Mouse (Mus musculus): Measurements from ENCODE around the gene Uck2. TPM values are rescaled to one million over a fixed set of nuclear protein-coding genes. Genes with fewer than 3 reads are reported as not detected.
A peak's percentile ranks its signal among the peaks of the same experiment; 100 is the strongest.

Gene Uck2
- 108 and 120 TPM in 2 replicates for polyA plus RNA-seq (2014; fragmentation: Nextera tagmentation; extraction: Ambion mirVana)

DNA sequence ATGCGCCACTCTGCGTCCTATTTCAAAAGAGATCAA lies at the start of gene Uck2:
TSS of gene Uck2 (minus strand) at position 1 of the 36 bp plus-strand sequence.
- Histone ChIP-seq H3K9me3 (replicated peaks; ENCODE audit: control insufficient read depth, low read length) (no peaks in the 10 kb centered on the region), H3K9ac (replicated peaks; ENCODE audit: low read length) (peak within 1 kb of the TSS; percentile 94), H3K36me3 (replicated peaks; ENCODE audit: control insufficient read depth, insufficient read depth, low read depth, low read length) (no peaks in the 10 kb centered on the region), H3K4me3 (ENCODE audit: low read depth, low read length) (peak within 1 kb of the TSS; percentile 97), H3K27ac (replicated peaks; ENCODE audit: low read depth, low read length) (peak within 1 kb of the TSS; percentile 91), H3K4me2 (ENCODE audit: low read depth, low read length) (peak within 1 kb of the TSS; percentile 60), H3K27me3 (ENCODE audit: control insufficient read depth, insufficient read depth, low read length) (no peaks in the 10 kb centered on the region), H3K4me1 (ENCODE audit: control insufficient read depth, insufficient read depth, low read length) (no peaks in the 10 kb centered on the region)
- ATAC-seq (replicated peaks; ENCODE audit: insufficient number of reproducible peaks, low FRiP score, low TSS enrichment, low read depth) = no peak
- WGBS = 0% methylated on average over 2 of the region's 2 CpGs
- DNase-seq (ENCODE audit: low spot score) = no peak

DNA sequence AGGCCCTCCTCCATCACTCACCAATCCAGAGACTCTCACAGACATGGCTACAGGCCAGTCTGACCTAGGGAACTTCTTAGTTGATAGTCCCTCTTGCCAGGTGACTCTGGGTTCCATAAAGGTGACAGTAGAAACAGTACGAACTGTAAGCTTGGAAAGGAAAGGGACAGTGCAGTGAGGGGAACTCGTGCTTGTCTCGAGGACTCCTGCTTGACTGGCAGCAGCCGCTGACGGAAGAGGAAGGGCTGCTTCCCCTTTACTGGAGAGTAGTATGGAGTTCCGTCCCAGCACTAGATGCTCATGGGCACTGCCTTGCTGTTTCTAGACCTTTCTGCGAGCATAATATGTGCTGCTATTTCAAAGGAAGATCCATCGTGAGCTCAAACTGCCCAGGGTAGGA lies 46.0 kb upstream of the Uck2 start:
- H3K27ac ChIP-seq (replicated peaks; ENCODE audit: low read depth, low read length) = no peak overlapping the region
- no peaks in the 10 kb centered on the region for H3K27me3 ChIP-seq (ENCODE audit: control insufficient read depth, insufficient read depth, low read length)
- no peak for DNase-seq (ENCODE audit: low spot score)
- H3K4me3 ChIP-seq (ENCODE audit: low read depth, low read length) = no peak overlapping the region
- no peak for ATAC-seq (replicated peaks; ENCODE audit: insufficient number of reproducible peaks, low FRiP score, low TSS enrichment, low read depth)
- peaks cover 3% of the 10 kb centered on the region for H3K36me3 ChIP-seq (replicated peaks; ENCODE audit: control insufficient read depth, insufficient read depth, low read depth, low read length)
- no peak overlapping the region for H3K4me2 ChIP-seq (ENCODE audit: low read depth, low read length)
- no peaks in the 10 kb centered on the region for H3K4me1 ChIP-seq (ENCODE audit: control insufficient read depth, insufficient read depth, low read length)
- no peaks in the 10 kb centered on the region for H3K9me3 ChIP-seq (replicated peaks; ENCODE audit: control insufficient read depth, low read length)
- 90% methylated on average over 8 of the region's 8 CpGs for WGBS
- H3K9ac ChIP-seq (replicated peaks; ENCODE audit: low read length) = no peak overlapping the region

DNA sequence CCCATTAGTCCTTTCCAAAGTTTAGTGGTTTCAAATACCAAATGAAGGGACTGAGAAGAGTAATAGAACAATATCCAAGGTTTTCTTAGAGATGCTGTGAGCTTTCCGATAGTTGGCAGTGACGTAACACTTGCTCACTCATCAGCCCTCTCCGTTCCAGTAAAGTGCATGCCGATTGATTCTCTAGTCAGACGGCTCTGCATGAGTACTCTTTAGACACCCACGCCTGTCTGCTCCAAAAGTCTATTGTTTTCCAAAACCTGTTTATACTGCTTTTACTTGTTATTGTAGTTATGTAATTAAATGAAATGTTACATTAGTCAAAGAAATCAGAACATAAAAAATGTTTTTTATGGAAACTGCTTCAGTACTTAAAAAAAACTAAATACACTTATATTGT lies 43.7 kb upstream of the Uck2 start:
- 93% methylated on average over 6 of the region's 6 CpGs for WGBS

DNA sequence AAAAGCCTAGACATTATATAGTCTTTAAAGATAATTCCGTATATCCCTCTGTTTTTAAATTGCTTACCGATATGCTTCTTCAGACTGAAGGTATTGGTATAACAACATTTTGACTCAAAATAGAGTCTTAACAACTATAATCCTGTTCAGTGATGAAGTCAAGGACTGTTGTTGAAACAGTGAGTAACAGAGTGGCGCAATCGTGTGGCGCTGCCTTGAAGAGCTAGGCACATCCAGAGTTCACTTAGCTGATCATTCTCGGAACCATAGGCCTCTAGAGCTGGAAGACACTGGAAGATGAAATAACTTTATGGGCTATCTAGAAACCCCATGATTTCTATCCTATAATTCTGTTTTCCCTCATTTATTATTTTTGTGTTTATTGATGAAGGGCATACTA lies 36.6 kb upstream of the Uck2 start:
- no peak overlapping the region for H3K4me3 ChIP-seq (ENCODE audit: low read depth, low read length)
- WGBS = over 99% methylated on average over 6 of the region's 6 CpGs
- no peaks in the 10 kb centered on the region for H3K9me3 ChIP-seq (replicated peaks; ENCODE audit: control insufficient read depth, low read length)
- H3K27me3 ChIP-seq (ENCODE audit: control insufficient read depth, insufficient read depth, low read length) = no peaks in the 10 kb centered on the region
- no peak overlapping the region for H3K4me2 ChIP-seq (ENCODE audit: low read depth, low read length)
- DNase-seq (ENCODE audit: low spot score) (no peak), ATAC-seq (replicated peaks; ENCODE audit: insufficient number of reproducible peaks, low FRiP score, low TSS enrichment, low read depth) (no peak)
- no peak overlapping the region for H3K9ac ChIP-seq (replicated peaks; ENCODE audit: low read length)
- H3K36me3 ChIP-seq (replicated peaks; ENCODE audit: control insufficient read depth, insufficient read depth, low read depth, low read length) = peaks cover 2% of the 10 kb centered on the region
- no peak overlapping the region for H3K27ac ChIP-seq (replicated peaks; ENCODE audit: low read depth, low read length)
- no peaks in the 10 kb centered on the region for H3K4me1 ChIP-seq (ENCODE audit: control insufficient read depth, insufficient read depth, low read length)

More for the DNA sequence above, 43.7 kb upstream of the Uck2 start:
- Histone ChIP-seq H3K9ac (replicated peaks; ENCODE audit: low read length) (no peak overlapping the region), H3K27me3 (ENCODE audit: control insufficient read depth, insufficient read depth, low read length) (no peaks in the 10 kb centered on the region), H3K27ac (replicated peaks; ENCODE audit: low read depth, low read length) (no peak overlapping the region), H3K4me2 (ENCODE audit: low read depth, low read length) (no peak overlapping the region), H3K4me1 (ENCODE audit: control insufficient read depth, insufficient read depth, low read length) (no peaks in the 10 kb centered on the region), H3K36me3 (replicated peaks; ENCODE audit: control insufficient read depth, insufficient read depth, low read depth, low read length) (peaks cover 3% of the 10 kb centered on the region), H3K4me3 (ENCODE audit: low read depth, low read length) (no peak overlapping the region), H3K9me3 (replicated peaks; ENCODE audit: control insufficient read depth, low read length) (no peaks in the 10 kb centered on the region)
- ATAC-seq (replicated peaks; ENCODE audit: insufficient number of reproducible peaks, low FRiP score, low TSS enrichment, low read depth) = no peak
- no peak for DNase-seq (ENCODE audit: low spot score)

DNA sequence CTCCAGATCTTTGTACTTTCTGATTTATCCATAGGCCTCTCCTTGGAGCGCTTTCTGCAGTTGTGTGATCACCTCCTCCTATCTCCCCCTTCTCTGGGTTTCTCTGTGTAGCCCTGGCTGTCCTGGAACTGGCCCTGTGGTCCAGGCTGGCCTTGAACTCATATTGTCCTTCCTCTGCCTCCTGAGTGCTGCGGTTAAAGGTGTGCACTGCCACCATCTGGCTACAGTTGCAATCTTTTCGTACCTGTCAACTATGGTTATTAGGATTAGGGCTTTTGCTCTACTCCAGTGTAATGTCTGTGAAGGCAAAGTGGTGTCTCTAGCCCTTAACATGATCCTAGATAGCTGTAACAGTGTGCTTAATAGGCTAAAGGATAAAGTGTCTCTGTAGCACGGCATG lies 28.1 kb upstream of the Uck2 start:
- WGBS = 88% methylated on average over 4 of the region's 4 CpGs
- no peaks in the 10 kb centered on the region; the same call in 1 of the 2 replicates for H3K36me3 ChIP-seq (replicated peaks; ENCODE audit: control insufficient read depth, insufficient read depth, low read depth, low read length)
- no peak overlapping the region for H3K9ac ChIP-seq (replicated peaks; ENCODE audit: low read length)
- H3K27me3 ChIP-seq (ENCODE audit: control insufficient read depth, insufficient read depth, low read length) = no peaks in the 10 kb centered on the region
- no peaks in the 10 kb centered on the region for H3K4me1 ChIP-seq (ENCODE audit: control insufficient read depth, insufficient read depth, low read length)
- H3K27ac ChIP-seq (replicated peaks; ENCODE audit: low read depth, low read length) = no peak overlapping the region
- H3K9me3 ChIP-seq (replicated peaks; ENCODE audit: control insufficient read depth, low read length) = no peaks in the 10 kb centered on the region
- H3K4me2 ChIP-seq (ENCODE audit: low read depth, low read length) = no peak overlapping the region
- no peak overlapping the region for H3K4me3 ChIP-seq (ENCODE audit: low read depth, low read length)
- DNase-seq (ENCODE audit: low spot score) (no peak), ATAC-seq (replicated peaks; ENCODE audit: insufficient number of reproducible peaks, low FRiP score, low TSS enrichment, low read depth) (no peak)

DNA sequence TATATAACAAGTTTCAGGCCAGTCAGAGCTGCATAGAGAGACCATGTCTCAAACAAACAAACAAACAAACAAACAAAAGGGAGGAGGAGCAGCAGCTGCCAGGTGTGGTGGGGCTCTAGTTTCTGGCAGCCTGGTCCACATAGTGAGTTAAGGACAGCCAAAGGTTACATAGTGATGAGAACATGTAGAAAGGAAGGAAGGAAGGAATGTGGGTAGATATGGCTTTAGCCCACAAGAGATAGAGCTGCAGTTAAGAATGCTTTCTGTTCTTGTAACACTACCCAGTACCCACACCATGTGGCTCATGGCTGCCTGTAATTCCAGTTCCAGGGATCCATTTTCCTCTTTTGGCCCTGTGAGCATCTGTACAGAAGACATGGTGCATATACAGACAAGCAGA lies 27.2 kb upstream of the Uck2 start:
- H3K4me1 ChIP-seq (ENCODE audit: control insufficient read depth, insufficient read depth, low read length) = no peaks in the 10 kb centered on the region
- no peaks in the 10 kb centered on the region for H3K27me3 ChIP-seq (ENCODE audit: control insufficient read depth, insufficient read depth, low read length)
- no peaks in the 10 kb centered on the region for H3K9me3 ChIP-seq (replicated peaks; ENCODE audit: control insufficient read depth, low read length)
- H3K36me3 ChIP-seq (replicated peaks; ENCODE audit: control insufficient read depth, insufficient read depth, low read depth, low read length) = no peaks in the 10 kb centered on the region; the same call in 1 of the 2 replicates
- no peak overlapping the region for H3K4me3 ChIP-seq (ENCODE audit: low read depth, low read length)
- no peak overlapping the region for H3K27ac ChIP-seq (replicated peaks; ENCODE audit: low read depth, low read length)
- ATAC-seq (replicated peaks; ENCODE audit: insufficient number of reproducible peaks, low FRiP score, low TSS enrichment, low read depth) = no peak
- H3K4me2 ChIP-seq (ENCODE audit: low read depth, low read length) = no peak overlapping the region
- no peak for DNase-seq (ENCODE audit: low spot score)
- H3K9ac ChIP-seq (replicated peaks; ENCODE audit: low read length) = no peak overlapping the region

DNA sequence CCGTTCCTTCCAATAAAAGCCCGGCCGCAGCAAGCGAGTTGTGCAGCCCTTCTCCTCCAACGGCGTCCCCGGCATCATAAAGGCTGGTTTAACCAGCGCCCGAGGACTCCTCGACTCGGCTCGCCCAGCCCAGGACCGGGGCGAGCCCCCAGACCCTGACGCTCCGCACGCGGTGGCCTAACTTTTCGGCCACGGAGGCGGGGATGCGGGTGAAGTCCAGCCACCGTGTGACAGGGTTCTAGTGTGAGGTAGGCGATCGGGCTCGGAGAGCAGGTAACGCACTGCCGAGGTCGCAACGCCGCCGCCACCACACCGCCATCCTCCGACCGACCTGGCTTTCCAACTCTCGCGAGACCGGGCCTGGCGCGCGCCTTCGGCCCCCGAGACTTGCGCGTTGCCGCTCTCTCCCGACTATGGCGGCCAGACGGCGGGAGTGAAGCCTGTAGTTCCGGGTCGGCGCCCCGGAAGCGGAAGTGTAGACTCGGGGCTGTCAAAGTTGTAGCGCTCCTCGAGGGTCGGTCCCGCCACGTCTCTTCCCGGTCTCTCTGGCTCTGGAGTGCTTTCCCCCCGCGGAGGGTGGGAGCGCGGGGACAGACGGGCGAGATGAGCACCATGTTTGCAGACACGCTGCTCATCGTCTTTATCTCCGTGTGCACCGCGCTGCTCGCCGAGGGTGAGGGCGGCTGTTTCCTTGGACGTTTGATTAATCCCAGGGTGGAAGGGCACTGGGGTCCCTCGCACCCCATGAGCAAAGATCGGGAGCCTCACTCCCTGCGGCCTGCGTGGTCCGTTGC lies 23.3 kb upstream of the Uck2 start, which contains the start of gene Tmco1:
TSS of gene Tmco1 (plus strand) at position 118 of the 794 bp plus-strand sequence.
- peak; percentile 93 for ATAC-seq (replicated peaks; ENCODE audit: insufficient number of reproducible peaks, low FRiP score, low TSS enrichment, low read depth)

DNA sequence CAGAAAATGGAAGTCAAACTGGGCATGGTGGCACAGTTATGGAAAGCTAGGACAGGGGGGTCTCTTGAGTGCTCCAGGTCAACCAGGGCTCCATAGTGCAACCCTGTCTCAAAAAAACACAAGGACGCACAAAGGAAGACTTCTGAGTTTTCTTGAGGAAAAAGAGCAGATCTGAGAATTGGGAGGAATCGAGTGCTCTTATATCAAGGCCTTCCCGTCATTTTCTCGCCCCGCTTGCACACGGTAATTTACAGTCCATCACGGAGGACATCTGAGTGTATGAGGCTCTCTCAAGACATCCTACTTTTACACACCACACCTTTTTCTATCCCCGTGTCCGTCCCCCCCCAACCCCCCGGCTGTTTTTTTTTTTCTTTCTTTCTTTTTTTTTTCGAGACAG lies 22.6 kb upstream of the Uck2 start:
- Histone ChIP-seq H3K4me3 (ENCODE audit: low read depth, low read length) (peak overlapping the region; percentile 69), H3K4me1 (ENCODE audit: control insufficient read depth, insufficient read depth, low read length) (no peaks in the 10 kb centered on the region), H3K4me2 (ENCODE audit: low read depth, low read length) (peak overlapping the region; percentile 48), H3K27me3 (ENCODE audit: control insufficient read depth, insufficient read depth, low read length) (no peaks in the 10 kb centered on the region), H3K27ac (replicated peaks; ENCODE audit: low read depth, low read length) (no peak overlapping the region), H3K36me3 (replicated peaks; ENCODE audit: control insufficient read depth, insufficient read depth, low read depth, low read length) (no peaks in the 10 kb centered on the region; the same call in 1 of the 2 replicates), H3K9ac (replicated peaks; ENCODE audit: low read length) (peak overlapping the region; percentile 97), H3K9me3 (replicated peaks; ENCODE audit: control insufficient read depth, low read length) (no peaks in the 10 kb centered on the region)
- DNase-seq (ENCODE audit: low spot score) = no peak
- no peak for ATAC-seq (replicated peaks; ENCODE audit: insufficient number of reproducible peaks, low FRiP score, low TSS enrichment, low read depth)
- WGBS = 62% methylated on average over 11 of the region's 11 CpGs

More for the DNA sequence above, 23.3 kb upstream of the Uck2 start, which contains the start of gene Tmco1:
- Histone ChIP-seq H3K36me3 (replicated peaks; ENCODE audit: control insufficient read depth, insufficient read depth, low read depth, low read length) (no peaks in the 10 kb centered on the region; the same call in 1 of the 2 replicates), H3K9me3 (replicated peaks; ENCODE audit: control insufficient read depth, low read length) (no peaks in the 10 kb centered on the region), H3K27ac (replicated peaks; ENCODE audit: low read depth, low read length) (peak within 1 kb of the TSS; percentile 88), H3K4me1 (ENCODE audit: control insufficient read depth, insufficient read depth, low read length) (no peaks in the 10 kb centered on the region), H3K4me2 (ENCODE audit: low read depth, low read length) (peak within 1 kb of the TSS; percentile 83), H3K9ac (replicated peaks; ENCODE audit: low read length) (peak within 1 kb of the TSS; percentile 97), H3K27me3 (ENCODE audit: control insufficient read depth, insufficient read depth, low read length) (no peaks in the 10 kb centered on the region), H3K4me3 (ENCODE audit: low read depth, low read length) (peak within 1 kb of the TSS; percentile 69)
- peak; percentile 97 for DNase-seq (ENCODE audit: low spot score)
- WGBS = under 1% methylated on average over 82 of the region's 82 CpGs
